Mouse (Mus musculus) mammary gland, adult 2 months (tissue): ENCODE measurements around the gene Olfr1507. TPM values are rescaled to one million over a fixed set of nuclear protein-coding genes. Genes with fewer than 3 reads are reported as not detected.

Experiments used
- polyA plus RNA-seq: library from polyadenylated mRNA; depleted of rRNA; stranded (reverse); fragments of >200 nt; gene quantifications from 2 replicates; pipeline ENCODE4 v1.2.3, GENCODE M21; 2012; ENCODE audit warnings: low replicate concordance; rRNA removed

Olfr1507 gene
- not detected in 2 replicates for polyA plus RNA-seq

DNA sequence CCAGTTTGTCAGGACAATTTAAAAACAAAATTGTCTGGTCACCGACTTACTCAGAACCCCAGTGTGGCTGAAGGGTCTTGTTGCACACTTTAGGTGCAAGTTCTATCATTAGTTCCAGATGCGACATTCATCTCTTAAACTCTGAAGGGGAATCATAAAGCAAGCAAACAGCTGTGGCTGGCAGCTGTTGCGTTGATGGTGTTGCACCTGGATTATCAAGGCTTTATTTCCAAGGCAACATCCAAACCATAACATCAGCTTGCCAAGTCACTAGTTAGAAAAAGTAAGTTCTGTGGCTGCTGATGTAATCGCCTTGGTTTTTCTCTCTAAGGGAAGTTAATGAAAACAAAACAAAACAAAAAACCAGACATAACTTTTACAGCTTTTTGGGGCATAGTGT is at the start of gene Olfr1507:
TSS of gene Olfr1507 (minus strand) at position 234 of the 400 bp plus-strand sequence.

GRCm38 (mm10) chr14:52467395-52467794 is 28.2 kb downstream of the Olfr1507 start, which contains the start of gene Olfr1508:
Olfr1508 (minus strand) TSS chr14:52467495.

DNA sequence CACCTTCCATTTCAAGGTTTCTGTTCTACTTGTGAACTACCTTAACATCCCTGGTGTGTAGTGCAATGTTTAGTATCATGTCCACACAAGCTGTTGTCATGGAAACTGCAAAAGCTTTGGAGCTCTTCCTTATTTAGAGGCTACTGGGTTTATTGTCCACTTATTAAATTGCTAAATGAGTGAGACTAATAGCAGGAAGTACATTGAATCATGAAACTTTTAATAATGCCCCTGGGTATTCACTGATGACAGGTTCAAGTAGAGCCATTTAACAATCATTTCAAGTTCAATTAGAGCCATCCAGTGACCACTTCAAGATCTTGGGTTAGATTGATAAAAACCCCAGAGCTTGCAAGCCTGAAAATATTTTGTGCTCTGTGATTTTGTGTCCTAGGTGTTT is 52.9 kb downstream of the Olfr1507 start, which contains the start of gene Olfr1509:
TSS of gene Olfr1509 (plus strand) at position 301 of the 400 bp plus-strand sequence.

Other genes starting within 250 kb of the Olfr1507 start
- 31.7 and 45.7 TPM in 2 replicates for gene Chd8, start 238.0 kb downstream of the Olfr1507 start, polyA plus RNA-seq
- 25.6 and 62.8 TPM in 2 replicates for gene Tox4, start 216.6 kb downstream of the Olfr1507 start, polyA plus RNA-seq
- 6.8 and 19.0 TPM in 2 replicates for gene Rab2b, start 216.2 kb downstream of the Olfr1507 start, polyA plus RNA-seq
- gene Mettl3, start 190.6 kb downstream of the Olfr1507 start, polyA plus RNA-seq, result 25.3 and 28.7 TPM in 2 replicates
- gene Sall2, start 167.0 kb downstream of the Olfr1507 start, polyA plus RNA-seq, result 5.8 and 6.0 TPM in 2 replicates
- gene Olfr1513, start 139.3 kb downstream of the Olfr1507 start, polyA plus RNA-seq, result not detected in 2 replicates
- not detected in 2 replicates for gene Olfr1512, start 116.6 kb downstream of the Olfr1507 start, polyA plus RNA-seq
- gene Olfr1511, start 98.4 kb downstream of the Olfr1507 start, polyA plus RNA-seq, result not detected in 2 replicates
- gene Olfr1510, start 81.4 kb downstream of the Olfr1507 start, polyA plus RNA-seq, result not detected in 2 replicates
- gene Olfr1509, start 52.8 kb downstream of the Olfr1507 start, polyA plus RNA-seq, result not detected in 2 replicates
- not detected in 2 replicates for gene Olfr1508, start 28.3 kb downstream of the Olfr1507 start, polyA plus RNA-seq